Mouse (Mus musculus) spleen, postnatal 4 days (tissue): Measurements from ENCODE around the gene Pes1.

Experiments
- DNase-seq, 2 experiments: peaks; one replicate each; pipeline ENCODE4 v3.0.0; 2022; ENCODE audit warnings: low spot score in 2 of 2

Pes1 gene

DNA sequence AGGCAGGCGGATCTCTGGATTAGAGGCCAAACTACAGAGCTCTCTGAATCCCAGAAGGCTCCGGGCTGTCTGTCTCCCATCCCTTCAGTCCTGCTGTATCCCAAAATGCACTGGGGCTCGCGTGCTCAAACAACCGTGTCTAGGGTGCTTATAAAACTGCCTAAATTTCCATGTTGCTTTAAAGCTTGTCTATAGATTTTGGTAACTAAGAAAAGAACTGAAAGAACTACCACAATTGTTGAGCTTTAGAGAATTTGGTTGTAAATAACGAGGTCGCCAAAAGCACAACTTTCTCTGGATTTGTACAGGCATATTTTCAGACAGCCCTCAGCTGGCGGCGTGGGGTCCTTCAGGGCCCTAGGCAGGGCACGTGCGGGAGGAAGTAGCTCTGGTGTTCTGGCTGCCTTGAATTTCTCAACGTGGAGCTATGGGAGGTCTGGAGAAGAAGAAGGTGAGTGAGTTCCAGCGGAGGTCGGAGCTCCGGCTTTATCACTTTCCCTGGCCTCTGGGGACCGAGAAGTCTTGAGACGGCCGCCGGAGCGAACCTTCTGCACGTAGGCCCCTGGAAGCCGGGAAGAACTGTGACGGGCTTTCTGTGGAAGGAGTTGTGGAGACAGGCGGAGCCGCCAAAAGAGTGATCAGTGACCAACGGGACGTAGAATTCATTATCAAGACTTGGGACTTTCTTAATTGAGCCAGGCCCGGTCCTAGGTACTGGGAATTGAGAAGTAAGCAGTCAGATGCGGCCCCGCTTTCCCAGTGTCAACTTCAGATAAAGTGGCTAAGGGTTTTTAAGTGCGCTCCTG, at the start of gene Pes1:
Gene Pes1 (plus strand): TSS at position 366 of the 806 bp plus-strand sequence.
- DNase-seq = peak; percentile 70 to 84

DNA sequence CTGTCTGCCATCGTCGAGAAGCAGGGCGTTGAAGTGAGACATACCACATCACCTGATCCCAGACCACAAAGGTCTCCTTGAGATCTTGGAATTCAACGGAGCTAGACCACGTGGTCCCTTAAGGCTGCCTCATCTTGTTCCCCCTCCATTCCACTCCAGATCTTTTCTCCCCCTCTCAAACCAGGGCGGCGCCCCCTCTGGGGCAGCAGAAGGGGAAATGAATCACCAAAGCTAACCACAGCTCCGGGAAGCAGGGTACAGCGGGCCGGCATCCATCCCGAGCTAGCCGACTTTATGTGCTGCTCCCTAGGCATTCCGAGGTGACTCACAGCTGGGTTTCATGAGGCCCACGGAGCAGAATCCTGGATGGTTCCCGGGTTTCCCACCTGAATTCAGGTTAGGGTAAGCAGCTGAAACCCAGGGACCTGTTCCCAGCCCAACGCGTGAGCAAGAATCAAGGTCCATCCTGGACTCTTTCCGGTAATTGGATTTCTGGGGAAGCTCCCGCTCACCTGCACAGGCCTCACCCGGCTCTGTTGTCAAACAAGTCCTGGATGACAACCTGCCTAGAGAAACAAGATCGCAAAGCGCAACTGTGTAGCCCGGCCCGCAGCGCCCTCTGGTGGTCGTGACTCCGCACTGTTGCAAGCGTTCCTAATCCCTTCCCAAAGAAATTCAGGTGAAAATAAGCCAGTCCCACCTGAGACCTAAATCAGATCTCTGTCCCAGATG, 49.5 kb upstream of the Pes1 start, which contains the start of gene Slc35e4:
Gene Slc35e4 (minus strand): TSS at position 556 of the 732 bp plus-strand sequence.
- DNase-seq = peak; percentile 72 to 93

DNA sequence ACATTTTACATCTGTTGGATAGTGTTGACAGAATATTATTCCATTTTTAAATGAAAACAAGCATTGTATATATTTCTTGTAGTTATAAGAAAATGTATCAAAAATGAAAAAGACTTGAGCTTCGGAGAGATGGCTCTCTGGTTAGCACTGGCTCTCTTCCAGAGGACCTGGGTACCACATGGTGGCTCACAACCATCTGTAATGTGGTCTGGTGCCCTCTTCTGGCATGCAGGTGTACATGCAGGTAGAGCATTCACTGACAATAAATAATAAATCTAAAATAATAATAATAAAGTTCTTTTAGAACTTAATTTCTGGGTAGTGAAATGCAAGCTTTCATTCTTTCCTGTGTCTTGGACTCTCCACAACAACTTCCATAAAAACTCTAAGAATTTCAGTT, 45.0 kb upstream of the Pes1 start:
- peak in 1 of 2 experiments; percentile 62 for DNase-seq

DNA sequence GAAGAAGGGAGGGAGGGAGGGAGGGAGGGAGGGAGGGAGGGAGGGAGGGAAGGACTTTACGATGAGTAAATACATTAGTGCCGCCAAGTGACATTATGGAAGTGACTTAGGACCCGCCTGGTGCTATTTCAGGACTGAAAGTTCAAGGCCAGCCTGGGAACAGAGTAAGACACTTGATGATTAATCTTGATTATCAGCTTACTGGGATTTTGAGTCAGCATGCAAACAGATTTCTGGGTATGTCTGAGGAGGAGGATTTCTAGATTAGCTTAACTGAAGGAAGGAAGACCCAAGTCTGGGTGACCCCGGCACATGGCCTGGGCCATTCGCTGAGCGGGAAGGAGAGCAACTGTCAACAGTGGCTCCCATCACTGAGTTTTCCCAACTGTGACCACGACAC, 43.3 kb upstream of the Pes1 start:
- peak in 1 of 2 experiments; percentile 55 for DNase-seq

DNA sequence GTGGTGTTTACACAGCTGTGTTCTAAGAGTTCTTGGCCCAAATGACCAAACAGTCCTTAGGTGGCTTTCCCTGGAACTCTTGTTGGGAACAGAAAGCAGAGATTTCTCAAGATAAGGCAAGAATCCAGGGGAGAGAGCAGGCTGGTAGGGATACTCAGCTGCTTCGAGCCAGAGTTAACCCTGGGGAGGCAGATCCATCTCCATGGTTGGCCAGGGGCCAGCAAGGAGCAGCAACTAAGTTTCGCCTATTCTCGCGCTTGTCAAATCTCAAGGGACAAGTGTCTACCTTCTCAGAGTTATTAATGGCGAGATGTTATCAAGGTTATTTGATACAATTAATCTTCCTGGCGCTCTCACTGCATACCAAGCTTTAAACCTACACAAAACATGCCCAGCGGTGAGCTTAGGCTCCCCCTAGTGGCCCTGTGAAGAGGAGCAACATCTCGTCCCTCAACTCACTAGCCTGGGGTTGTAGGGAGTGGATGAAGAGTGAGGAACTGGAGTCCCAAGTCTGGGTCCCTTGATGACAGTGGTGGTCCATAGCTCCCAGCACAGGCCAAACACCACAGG, 42.4 kb upstream of the Pes1 start:
- DNase-seq = peak; percentile 30 to 66

DNA sequence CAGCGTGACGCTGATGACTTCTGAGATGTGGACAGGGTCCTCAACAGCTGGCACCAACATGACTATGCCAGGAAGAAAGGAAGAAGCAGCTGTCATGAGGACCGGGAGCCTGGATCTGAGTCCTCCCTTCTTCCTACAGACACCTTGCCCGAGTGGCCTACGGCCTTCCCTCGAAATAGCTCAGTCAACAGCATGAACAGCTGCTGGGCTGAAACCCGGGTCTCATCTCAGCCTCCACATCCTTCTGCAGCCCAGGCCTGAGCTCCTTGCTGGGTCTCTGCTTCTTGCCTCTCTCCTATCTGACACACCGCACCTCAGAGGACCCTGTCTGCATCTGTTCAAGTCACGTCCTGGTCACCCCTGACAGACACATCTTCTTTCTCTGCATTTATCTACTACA, 41.7 kb upstream of the Pes1 start:
- no peak for DNase-seq

DNA sequence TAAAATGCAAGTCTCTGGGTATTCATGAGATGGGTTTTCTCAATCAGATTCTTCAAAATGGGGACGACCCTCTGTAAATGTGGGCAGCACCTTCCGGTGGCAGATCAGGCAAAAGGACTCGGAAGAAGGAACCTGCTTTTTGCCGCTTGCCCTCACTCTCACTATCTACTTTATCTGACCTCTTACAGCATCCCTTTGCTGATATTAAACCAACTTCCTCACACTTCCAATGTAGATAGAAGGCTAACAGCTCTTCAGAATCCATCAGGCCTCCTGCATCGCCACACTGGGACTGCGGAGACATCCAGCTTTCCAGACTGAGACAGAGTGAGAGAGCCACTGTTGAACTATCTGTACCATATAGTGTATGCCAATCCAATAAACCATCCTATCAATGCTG, 41.0 kb upstream of the Pes1 start:
- no peak for DNase-seq

DNA sequence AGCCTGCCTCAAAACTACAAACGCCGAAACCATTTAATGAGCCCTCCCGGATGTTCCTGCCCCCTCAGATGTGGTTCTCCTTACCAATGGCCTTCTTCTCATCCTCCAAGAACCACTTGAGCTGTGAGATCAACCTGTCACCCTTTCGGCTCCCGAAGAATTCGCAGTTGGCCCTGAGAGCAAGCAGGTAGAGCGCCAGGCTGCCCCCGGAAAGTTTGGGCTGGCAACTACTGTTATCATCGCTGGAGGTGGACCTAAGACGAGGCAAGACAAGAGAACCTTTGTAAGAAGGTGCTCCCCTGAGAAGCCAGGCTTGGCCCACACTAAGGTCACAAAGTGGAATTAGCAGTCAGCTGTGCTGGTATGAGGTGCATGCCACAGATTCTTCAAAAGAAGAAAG, 37.9 kb upstream of the Pes1 start:
- DNase-seq = no peak

DNA sequence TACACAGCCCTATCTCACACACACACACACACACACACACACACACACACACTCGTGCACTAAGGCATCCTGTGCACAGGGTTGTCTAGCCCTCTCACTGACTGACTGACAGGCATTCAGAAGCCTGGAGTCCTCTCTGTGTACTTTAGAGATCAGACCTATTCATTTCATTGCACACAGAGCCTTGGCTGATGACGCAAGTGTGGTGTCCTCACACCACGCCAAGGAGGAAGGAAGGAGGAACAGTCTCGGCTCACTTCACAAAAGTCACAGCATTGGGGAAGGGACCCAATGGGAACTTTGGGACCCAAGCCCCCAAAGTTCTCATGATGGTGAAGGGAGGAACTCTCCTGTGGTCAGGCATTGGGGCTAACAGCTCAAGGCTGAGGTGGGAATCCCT, 33.8 kb upstream of the Pes1 start:
- DNase-seq = peak; percentile 15 to 61

DNA sequence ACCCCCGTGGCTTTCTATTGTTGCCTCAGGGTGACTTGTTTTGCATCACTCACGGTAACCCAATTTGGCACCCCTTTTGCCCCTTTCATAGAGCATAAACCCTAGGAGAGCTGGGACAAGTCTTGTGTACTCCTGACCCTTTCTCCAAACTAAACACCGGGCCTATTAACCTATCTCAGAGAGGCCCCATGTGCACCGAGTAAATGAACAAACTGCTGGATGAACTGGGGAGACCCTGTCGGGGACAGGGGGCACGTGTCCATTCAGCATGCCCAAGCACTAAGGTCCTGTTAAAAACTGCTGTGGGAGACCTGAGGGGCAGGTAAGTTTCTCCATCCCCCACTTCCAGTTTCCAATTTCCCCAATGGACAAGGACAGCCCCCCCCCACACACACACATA, 32.8 kb upstream of the Pes1 start:
- peak in 1 of 2 experiments; percentile 7 for DNase-seq

DNA sequence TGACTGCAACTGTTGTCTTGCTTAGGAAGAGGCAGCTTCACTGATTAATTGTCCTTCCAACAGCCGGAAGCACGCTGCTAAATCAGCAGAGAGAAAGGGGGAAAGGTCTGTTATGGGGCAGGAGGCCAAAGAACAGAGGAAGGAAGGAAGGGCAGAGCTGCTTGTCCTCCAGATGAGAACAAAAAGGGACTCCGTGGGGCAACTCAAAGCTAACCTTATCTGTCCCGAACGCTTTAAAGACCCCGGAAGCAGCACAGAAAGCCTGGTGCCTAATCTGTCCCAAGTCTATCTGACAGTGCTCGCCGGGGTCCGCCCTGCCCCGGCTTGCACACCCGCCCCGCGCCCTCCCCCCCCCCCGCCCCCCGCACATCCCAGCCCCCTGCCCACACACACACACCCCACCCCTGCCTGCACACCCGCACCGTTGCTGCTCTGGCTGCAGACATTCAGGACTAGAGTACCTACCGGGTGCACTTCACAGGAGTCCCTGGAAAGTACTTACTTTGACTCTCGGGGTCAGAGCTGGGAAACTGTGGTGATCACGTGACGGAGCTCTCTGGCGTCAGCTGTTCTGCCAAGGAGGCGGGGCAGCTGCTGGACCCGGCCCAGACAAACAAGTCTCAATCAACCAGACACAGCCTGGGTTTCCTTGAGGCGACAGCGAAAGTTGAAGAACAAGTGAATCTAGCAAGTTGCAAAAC, 32.1 kb upstream of the Pes1 start, which contains the start of gene Tcn2:
Gene Tcn2 (minus strand): TSS at position 649 of the 701 bp plus-strand sequence.
- DNase-seq = peak; percentile 60 to 78

DNA sequence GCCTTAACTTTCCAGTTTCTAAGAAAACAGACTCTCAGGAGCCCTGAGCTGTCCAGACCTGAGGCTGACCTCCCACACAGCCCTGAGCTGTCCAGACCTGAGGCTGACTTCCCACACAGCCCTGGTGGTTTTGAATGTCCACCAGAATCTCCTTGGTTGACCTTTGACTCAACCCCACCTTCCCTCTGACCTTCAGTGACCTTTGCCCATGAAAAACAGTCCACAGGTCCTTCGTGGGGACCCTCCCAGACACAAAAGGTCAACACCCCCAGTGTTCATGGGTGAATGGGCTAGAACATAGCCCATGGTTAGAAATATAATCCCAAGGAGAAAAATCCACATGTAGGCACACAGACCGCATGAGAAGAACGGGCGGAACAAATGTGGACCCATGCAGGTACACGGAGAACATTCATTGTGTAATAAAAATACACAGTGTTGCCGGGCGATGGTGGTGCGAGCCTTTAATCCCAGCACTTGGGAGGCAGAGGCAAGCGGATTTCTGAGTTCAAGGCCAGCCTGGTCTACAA, 30.0 kb upstream of the Pes1 start:
- DNase-seq = peak in 1 of 2 experiments; percentile 40

DNA sequence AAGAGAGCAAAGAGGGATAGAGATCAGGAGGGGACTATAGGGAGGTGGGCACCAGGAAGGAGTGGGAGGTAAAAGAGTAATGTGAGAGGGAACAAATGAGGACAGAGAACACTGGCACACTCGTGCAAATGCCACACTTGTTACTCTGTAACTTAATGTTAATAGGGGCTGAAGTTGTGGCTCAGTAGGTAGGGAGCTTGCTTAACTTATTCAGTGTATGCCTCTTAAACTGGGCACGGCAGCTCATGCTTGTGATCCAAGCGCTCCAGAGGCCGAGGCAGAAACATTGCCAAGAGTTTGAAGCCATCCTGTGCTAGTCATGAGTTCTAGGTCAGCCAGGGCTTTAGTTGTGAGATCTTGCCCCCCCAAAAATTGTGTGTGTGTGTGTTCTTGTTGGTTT, 28.6 kb upstream of the Pes1 start:
- DNase-seq = peak; percentile 3 to 41

DNA sequence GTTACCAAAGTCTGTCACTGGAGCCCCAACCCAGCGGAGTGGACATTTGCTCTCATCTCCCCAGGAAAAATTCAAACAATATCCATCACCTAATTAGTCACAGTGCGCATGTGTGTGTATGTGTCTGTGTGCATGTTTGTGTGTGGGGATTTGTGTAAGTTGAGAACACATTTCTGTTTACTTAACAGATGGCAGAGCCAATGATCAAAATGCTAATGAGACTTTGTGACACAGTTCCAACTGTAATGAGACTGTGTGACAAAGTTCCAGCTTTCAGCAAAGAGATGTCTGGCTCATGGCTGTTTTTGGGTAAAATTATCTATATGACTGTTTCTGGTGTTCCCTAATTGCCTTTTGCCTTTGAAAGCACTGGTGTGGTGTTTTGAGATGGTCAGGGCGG, 27.5 kb upstream of the Pes1 start:
- DNase-seq = no peak

DNA sequence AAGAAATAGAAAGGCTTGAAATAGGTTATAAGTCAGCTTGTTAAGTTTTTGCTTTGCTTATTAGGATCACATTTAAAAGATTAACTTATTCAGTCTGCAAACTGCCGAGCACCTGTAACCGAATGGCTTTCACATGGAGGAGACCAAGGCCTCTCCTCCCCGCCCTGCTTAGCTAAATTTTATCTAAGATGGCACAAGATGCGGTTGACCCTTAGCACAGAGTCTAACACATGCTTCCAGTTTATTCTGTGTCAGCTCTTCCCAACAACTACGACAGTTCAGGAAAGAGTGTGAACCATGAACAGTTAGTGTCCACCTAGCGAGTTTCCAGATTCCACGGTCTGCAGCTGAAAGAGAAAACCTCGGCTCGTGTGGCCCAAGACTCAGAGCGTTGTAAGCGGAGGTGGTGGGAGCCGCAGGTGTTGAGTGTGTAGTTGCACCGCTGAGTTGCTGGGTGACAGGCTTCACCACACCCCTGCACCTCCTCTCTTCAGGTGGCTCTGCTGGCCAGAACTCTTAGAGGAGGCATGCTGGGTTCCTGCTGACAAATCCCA, 26.4 kb upstream of the Pes1 start:
- DNase-seq = no peak

DNA sequence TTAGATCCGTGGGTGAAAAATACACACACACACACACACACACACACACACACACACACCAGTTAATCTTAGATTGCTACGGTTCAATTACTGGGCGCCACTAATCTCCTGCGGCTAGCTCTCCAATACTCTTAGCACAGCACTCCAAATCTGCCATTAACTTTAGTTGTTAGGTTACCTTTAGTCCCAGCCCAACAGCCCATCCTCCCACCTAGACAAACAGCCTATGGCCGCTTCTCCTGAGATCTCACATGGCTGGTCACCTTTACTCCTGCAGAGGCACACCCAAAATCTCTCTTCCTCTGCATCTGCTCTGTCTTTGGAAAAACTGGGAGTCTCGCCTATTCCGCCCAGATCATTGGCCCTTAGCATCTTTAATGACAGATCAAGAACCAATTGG, 22.4 kb upstream of the Pes1 start:
- peak in 1 of 2 experiments; percentile 25 for DNase-seq

DNA sequence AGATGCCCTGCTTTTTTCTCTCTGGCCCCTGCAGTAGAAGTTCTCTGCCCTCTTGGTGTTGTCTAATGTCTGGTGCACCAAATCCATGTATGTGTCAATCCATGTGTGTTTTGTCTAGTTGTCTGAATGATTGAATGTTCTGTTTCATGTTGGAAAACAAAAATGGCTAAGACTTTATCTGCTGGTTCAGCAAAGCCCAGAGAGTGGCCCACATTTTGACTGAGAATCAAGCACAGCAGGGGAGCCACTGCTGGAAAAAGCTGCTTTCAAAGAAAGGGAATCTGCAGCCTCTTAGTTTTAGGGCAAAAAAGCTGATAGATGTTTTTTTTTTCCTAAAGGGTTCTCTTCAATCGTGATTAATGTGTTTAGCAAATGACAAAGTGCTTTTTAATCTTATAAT, 17.4 kb upstream of the Pes1 start:
- peak in 1 of 2 experiments; percentile 23 for DNase-seq

DNA sequence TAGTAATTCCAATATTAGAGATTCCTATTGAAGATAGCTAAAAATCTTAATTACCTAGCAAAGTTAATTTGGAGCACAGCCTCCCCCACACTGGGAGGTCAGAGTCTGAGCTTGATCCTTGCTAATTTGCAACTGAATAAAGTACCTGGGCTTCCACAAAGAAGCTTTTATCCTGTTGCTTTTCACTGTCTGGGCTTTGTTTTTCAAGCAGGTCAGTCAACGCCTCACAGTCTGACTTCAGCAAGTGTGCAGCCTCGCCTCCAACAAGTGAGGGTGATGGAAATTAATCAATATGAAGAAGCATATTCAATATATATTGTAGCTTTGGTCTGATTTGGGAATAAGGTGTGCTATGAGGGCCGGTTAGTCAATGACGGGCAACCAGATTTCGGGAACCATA, 8.9 kb upstream of the Pes1 start:
- peak in 1 of 2 experiments; percentile 9 for DNase-seq

DNA sequence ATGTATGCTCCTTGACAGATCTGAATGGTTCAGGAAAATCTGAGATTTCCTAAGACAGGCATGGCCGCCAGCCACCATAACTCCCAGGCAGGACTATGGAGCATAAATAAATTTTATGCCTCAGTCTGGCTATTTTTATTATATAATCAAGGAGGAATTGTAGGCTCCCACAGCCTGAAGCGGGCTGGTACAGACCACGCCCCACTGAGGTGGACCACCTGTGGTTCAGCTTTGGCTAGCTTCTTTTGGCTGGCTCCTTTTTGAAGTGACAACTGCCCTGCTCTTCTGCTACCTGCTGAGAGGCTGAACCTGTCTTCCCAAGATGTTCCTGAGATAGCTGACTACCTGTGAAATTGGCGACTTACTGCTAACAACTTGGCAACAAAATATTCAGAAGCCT, 8.4 kb upstream of the Pes1 start:
- DNase-seq = peak in 1 of 2 experiments; percentile 29

DNA sequence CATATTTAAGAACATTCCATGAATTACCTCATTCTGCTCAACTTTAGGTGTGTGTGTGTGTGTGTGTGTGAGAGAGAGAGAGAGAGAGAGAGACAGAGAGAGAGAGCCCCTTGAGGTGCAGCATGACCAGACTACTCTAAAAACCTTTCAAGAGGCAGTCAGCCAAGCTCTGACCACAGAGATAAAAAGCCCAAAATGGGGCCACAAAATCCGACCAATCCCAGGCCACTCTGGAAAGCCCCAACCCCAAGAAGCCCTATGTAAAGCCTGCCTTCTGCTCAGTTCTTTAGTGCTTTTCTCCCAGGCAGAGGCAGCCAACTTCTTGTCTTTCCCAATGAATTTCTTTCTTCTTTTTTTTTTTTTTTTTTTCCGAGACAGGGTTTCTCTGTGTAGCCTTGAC, 2.9 kb upstream of the Pes1 start:
- peak in 1 of 2 experiments; percentile 33 for DNase-seq

DNA sequence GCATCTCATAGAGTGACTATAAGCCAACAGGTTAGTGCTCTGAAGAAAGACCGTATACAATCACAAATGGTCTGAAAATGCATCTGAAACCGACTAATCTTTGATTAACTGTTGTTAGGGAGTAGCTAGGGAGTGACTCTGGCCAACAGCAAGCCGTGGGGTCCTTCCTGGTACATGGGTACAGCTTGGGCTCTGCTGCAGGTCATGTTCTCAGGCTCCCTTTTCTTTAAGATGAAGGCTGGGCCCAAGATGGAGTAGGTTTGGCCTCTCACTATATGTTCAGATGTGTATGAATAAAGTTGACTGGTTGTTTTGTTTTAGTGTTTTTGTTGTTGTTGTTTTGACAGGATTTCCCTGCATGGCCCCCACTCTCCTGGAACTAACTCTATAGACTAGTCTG, 2.0 kb upstream of the Pes1 start:
- peak in 1 of 2 experiments; percentile 45 for DNase-seq
